Mouse (Mus musculus) heart, embryonic 13.5 days (tissue): Measurements from ENCODE around the gene Cdkn2aip. TPM values are rescaled to one million over a fixed set of nuclear protein-coding genes. Genes with fewer than 3 reads are reported as not detected.
A peak's percentile ranks its signal among the peaks of the same experiment; 100 is the strongest.

Source experiments
- ATAC-seq: fragments of 200-750 bp; cut with Nextera tagmentation; 2 replicates; pipeline ENCODE4 v1.8.0; 2017; ENCODE audit warnings: moderate TSS enrichment; ENCODE audit not compliant: insufficient number of reproducible peaks, low FRiP score, low TSS enrichment; ENCODE audit errors: extremely low read depth
- H3K27ac ChIP-seq: fragments of 300-500 bp; sonication (generic); replicated peaks from 2 replicates; pipeline ENCODE4 v1.5.1; 2015; ENCODE audit warnings: moderate library complexity, mild to moderate bottlenecking, inconsistent platforms
- H3K27me3 ChIP-seq: fragments of 300-500 bp; sonication (generic); replicated peaks from 2 replicates; pipeline ENCODE4 v1.6.1; 2015; ENCODE audit warnings: mild to moderate bottlenecking, inconsistent platforms
- H3K36me3 ChIP-seq: fragments of 300-500 bp; sonication (generic); 2 replicates; pipeline ENCODE4 v1.6.1; 2015; ENCODE audit warnings: mild to moderate bottlenecking, inconsistent platforms
- H3K4me1 ChIP-seq: fragments of 300-500 bp; sonication (generic); 2 replicates; pipeline ENCODE4 v1.6.1; 2015; ENCODE audit warnings: inconsistent platforms
- H3K4me2 ChIP-seq: fragments of 300-500 bp; sonication (generic); 2 replicates; pipeline ENCODE4 v1.6.1; 2015; ENCODE audit warnings: inconsistent platforms, mild to moderate bottlenecking, moderate library complexity
- H3K4me3 ChIP-seq: fragments of 300-500 bp; sonication (generic); 2 replicates; pipeline ENCODE4 v1.5.1; 2015; ENCODE audit warnings: moderate library complexity, mild to moderate bottlenecking, inconsistent platforms
- H3K9ac ChIP-seq: fragments of 300-500 bp; sonication (generic); 2 replicates; pipeline ENCODE4 v1.6.1; 2015; ENCODE audit warnings: inconsistent platforms, mild to moderate bottlenecking, moderate library complexity
- H3K9me3 ChIP-seq: fragments of 300-500 bp; sonication (generic); 2 replicates; pipeline ENCODE4 v1.6.1; 2016; ENCODE audit warnings: inconsistent platforms
- WGBS: fragments of 180-500 bp; shearing (Covaris S2); methylation state at CpG from one replicate; pipeline ENCODE4 v1.1.7; 2015; ENCODE audit warnings: mixed read lengths; 5-methylcytosine and 5-hydroxymethylcytosine counted together
- polyA plus RNA-seq: library from polyadenylated mRNA; unstranded; fragments of >200 nt; fragmentation: Nextera tagmentation; extraction: Ambion mirVana; gene quantifications from 2 replicates; pipeline ENCODE4 v1.2.1, GENCODE M21; 2015

The Cdkn2aip gene
- polyA plus RNA-seq, 1 experiment from 2014 or later, result 16.9 TPM

DNA sequence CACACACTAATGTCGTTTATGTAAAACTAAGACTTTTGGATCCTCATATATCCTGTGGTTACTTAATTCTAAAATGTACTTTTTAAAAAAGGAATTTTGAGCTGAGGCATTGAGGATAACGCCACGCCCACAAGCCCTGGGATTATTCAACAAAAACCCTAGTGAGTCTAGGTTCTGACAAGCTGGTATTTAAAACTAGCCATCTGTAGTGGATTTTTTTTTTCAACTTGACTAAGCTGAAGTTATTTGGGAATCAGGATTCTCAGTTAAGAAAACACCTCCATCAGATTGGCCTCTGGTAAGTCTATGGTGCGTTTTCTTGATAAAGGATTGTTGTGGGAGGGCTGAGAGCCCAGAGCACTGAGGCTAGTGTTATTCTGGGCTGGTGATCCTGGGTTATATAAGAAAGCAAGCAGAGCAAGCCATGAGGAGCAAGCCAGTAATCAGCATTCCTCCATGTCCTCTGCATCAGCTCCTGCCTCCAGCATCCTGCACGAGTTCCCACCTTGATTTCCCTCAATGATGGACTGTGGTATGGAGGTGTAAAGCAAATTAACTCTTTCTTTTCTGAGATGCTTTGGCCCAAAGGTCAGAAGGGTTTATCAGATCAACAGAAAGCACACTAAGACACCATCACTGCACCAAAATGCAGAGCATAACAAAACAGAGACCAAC lies 18.2 kb downstream of the Cdkn2aip start:
- ATAC-seq, result no peak
- 0 out of 2 replicates have a peak, but pooled peaks cover 7% of the 10 kb centered on the region for H3K4me1 ChIP-seq
- no peaks in the 10 kb centered on the region for H3K36me3 ChIP-seq
- H3K27ac ChIP-seq, result no peak overlapping the region
- no peak overlapping the region for H3K9ac ChIP-seq
- WGBS, result 77% methylated on average over 5 of the region's 5 CpGs
- H3K27me3 ChIP-seq, result no peaks in the 10 kb centered on the region; the same call in 1 of the 2 replicates
- H3K4me2 ChIP-seq, result no peak overlapping the region
- H3K4me3 ChIP-seq, result no peak overlapping the region
- no peaks in the 10 kb centered on the region for H3K9me3 ChIP-seq

DNA sequence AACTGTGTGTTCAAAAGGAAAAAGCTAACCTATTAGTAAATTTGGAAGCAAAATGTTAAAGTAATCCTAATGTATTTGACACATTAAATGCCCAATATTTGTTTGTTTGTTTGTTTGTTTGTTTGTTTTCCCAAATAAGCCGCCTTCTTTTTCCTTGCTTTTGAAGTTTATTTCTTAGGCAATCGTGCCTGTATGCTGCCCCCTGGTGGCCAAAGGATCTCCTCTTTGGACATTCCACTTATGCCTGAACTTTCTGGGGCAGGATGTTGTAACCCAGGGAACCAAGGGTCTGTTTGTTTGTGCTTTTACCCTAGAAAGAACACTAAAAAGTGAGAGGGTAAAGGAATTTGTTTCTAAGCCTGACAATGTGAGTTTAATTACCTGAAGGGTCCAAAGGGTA lies 20.6 kb downstream of the Cdkn2aip start:
- no peaks in the 10 kb centered on the region for H3K36me3 ChIP-seq
- H3K27me3 ChIP-seq, result no peaks in the 10 kb centered on the region; the same call in 1 of the 2 replicates
- H3K9ac ChIP-seq, result no peak overlapping the region
- no peak overlapping the region for H3K27ac ChIP-seq
- 0 out of 2 replicates have a peak, but pooled peaks cover 5% of the 10 kb centered on the region for H3K9me3 ChIP-seq
- WGBS, result 14% methylated on average over 2 of the region's 2 CpGs
- H3K4me2 ChIP-seq, result no peak overlapping the region
- H3K4me1 ChIP-seq, result 0 out of 2 replicates have a peak, but pooled peaks cover 8% of the 10 kb centered on the region
- ATAC-seq, result no peak
- no peak overlapping the region for H3K4me3 ChIP-seq

DNA sequence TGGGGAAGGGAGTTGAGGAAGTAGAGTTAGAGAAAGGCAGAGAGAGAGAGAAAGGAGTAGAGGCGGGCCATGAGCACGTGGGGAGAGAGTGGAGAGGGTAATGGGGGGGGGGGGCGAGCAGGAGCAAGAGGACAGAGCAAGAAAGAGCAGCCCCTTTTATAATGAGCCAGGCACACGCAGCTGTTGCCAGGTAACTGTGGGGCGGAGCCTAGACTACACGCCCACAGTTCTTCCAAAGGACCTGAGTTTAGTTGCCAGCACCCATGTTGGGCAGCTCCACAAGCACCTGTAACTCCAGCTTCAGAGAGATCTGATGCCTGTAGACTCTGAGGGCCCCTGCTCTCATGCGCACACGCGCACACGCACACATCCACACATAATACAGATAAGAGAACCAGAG lies 21.9 kb downstream of the Cdkn2aip start:
- H3K9me3 ChIP-seq, result 0 out of 2 replicates have a peak, but pooled peaks cover 5% of the 10 kb centered on the region
- H3K27ac ChIP-seq, result no peak overlapping the region
- H3K9ac ChIP-seq, result no peak overlapping the region
- WGBS, result 79% methylated on average over 8 of the region's 10 CpGs
- no peak overlapping the region for H3K4me2 ChIP-seq
- H3K4me3 ChIP-seq, result no peak overlapping the region
- H3K4me1 ChIP-seq, result 0 out of 2 replicates have a peak, but pooled peaks cover 8% of the 10 kb centered on the region
- no peaks in the 10 kb centered on the region; the same call in 1 of the 2 replicates for H3K27me3 ChIP-seq
- no peaks in the 10 kb centered on the region for H3K36me3 ChIP-seq
- ATAC-seq, result no peak

DNA sequence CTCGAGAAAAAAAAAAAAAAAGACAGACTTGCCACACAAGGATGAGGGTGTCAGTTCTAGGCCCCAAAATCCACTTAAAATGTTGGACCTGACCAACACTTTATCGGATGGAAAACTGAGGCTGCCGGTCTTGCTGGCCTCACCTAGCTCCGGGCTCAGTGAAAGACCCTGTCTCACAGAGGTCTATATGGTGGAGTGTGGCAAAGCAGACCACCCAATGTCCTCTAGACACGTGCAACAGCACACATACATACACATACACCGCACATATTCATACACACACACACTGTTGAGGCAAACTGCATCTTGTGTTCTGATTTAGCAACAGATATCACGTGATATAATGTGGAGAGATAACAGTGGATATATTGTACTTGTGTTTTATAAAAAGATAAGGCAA lies 22.4 kb downstream of the Cdkn2aip start:
- H3K9ac ChIP-seq, result peak overlapping the region; percentile 79; the same call in 1 of the 2 replicates
- peak overlapping the region; percentile 77 for H3K4me2 ChIP-seq
- no peaks in the 10 kb centered on the region for H3K36me3 ChIP-seq
- H3K27ac ChIP-seq, result 0 out of 2 replicates have a peak overlapping the region, but pooled peaks have one; percentile 59
- WGBS, result 53% methylated on average over 7 of the region's 7 CpGs
- 0 out of 2 replicates have a peak, but pooled peaks cover 8% of the 10 kb centered on the region for H3K4me1 ChIP-seq
- peak overlapping the region; percentile 50 for H3K4me3 ChIP-seq
- no peaks in the 10 kb centered on the region; the same call in 1 of the 2 replicates for H3K27me3 ChIP-seq
- ATAC-seq, result no peak
- H3K9me3 ChIP-seq, result 0 out of 2 replicates have a peak, but pooled peaks cover 5% of the 10 kb centered on the region

DNA sequence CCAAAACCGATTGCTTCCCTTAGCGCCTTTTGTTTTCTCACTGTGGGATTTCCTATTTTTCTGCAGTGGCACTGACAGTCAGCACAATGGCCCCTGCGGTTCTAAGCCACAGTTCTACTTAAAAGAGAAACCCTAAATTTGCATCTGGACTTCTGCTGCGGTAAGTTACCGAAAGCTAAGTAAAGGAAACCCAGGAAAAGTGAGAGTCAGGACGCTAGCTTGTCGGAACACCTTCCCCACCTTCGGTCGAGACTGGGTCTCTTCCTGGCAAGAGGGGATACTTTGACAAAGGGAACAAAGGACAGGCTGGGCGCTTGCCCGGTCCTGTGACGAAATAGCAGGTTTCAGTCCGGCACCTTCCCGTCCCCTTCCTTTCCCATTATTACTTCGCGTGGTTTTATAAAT lies 23.1 kb downstream of the Cdkn2aip start:
- Histone ChIP-seq H3K9ac (peak overlapping the region; percentile 79), H3K27ac (peak overlapping the region; percentile 59), H3K27me3 (no peaks in the 10 kb centered on the region; the same call in 1 of the 2 replicates), H3K36me3 (no peaks in the 10 kb centered on the region), H3K9me3 (0 out of 2 replicates have a peak, but pooled peaks cover 5% of the 10 kb centered on the region), H3K4me1 (0 out of 2 replicates have a peak, but pooled peaks cover 8% of the 10 kb centered on the region), H3K4me3 (peak overlapping the region; percentile 50), H3K4me2 (peak overlapping the region; percentile 77)
- no peak for ATAC-seq
- WGBS, result 7% methylated on average over 16 of the region's 16 CpGs

DNA sequence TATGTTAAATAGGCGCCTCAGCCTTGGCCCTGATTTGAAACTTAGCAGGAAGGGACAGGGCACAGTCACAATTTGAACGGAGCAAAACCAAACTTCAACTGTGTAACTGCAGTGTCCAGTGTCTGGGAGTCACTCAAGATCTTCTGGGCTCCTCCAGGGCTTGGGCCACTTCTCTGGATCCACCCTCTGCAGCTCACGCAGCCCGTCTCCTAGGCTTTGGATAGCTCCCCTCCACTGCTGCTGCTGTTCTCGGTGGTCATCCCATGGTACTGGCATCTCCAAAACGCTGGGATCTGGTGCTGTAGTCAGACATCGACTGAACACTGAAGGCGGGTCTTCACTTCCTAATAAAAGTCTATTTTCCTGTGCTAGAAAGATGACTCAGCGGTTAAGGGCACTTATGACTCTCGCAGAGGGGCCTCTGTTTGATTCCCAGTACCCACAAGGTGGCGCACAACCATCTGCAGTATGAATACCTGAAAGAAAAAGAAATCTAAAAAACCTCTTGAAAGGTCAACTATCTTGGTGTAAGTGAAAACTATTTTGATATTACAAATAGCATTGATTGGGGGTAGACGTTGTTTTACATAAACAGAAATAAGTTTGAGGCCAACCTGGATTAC lies 23.9 kb downstream of the Cdkn2aip start:
- no peak overlapping the region for H3K9ac ChIP-seq
- no peaks in the 10 kb centered on the region; the same call in 1 of the 2 replicates for H3K27me3 ChIP-seq
- H3K27ac ChIP-seq, result no peak overlapping the region
- 0 out of 2 replicates have a peak, but pooled peaks cover 5% of the 10 kb centered on the region for H3K9me3 ChIP-seq
- 53% methylated on average over 12 of the region's 12 CpGs for WGBS
- no peak overlapping the region for H3K4me3 ChIP-seq
- no peaks in the 10 kb centered on the region for H3K36me3 ChIP-seq
- no peak for ATAC-seq
- H3K4me1 ChIP-seq, result 0 out of 2 replicates have a peak, but pooled peaks cover 8% of the 10 kb centered on the region
- H3K4me2 ChIP-seq, result no peak overlapping the region

DNA sequence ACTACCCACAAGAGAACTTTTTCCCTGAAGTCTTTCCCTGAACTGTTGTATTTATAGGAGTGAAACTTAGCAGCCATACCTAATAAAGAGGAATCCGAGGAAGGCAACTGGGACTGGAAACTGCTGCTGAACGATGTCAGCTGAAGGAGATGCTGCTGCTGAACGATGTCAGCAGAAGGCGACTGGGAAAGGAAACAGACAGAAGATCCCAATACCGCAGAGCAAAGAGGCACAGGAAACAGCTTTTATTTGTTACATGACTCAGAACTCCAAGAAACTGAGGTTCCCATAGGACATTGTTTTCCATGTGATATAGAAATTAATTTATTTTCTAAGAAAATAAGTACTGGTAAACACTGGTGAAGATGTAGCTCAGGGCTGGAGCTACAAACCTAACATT lies 29.3 kb downstream of the Cdkn2aip start:
- 37% methylated on average over 5 of the region's 5 CpGs for WGBS
- 0 out of 2 replicates have a peak, but pooled peaks cover under 1% of the 10 kb centered on the region for H3K9me3 ChIP-seq
- no peaks in the 10 kb centered on the region for H3K4me1 ChIP-seq
- no peaks in the 10 kb centered on the region for H3K27me3 ChIP-seq
- no peak for ATAC-seq
- H3K4me3 ChIP-seq, result no peak overlapping the region
- peak overlapping the region; percentile 50; the same call in 1 of the 2 replicates for H3K9ac ChIP-seq
- H3K27ac ChIP-seq, result no peak overlapping the region
- H3K4me2 ChIP-seq, result no peak overlapping the region
- H3K36me3 ChIP-seq, result peaks cover 10% of the 10 kb centered on the region

DNA sequence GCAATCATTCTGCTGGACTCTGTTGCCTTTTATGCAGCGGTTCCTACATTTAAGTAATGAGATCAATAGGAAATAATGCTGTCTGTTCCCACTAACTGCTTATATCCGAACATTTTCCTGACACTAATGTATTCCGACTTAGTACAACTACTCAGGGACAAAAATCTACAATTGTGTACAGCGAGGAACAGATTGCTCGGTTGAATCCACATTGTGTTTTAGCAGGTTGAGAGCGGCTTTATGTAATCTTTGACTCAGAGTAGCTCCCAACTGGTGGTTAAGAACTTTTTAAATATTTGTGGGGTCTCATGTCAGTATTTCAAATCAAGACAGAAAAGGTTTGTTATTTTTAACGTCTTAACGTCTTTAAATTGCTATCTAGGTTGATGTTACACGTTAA lies 29.7 kb downstream of the Cdkn2aip start:
- Histone ChIP-seq H3K9me3 (no peaks in the 10 kb centered on the region), H3K36me3 (peaks cover 11% of the 10 kb centered on the region), H3K4me1 (no peaks in the 10 kb centered on the region), H3K27me3 (no peaks in the 10 kb centered on the region), H3K9ac (no peak overlapping the region; the same call in 1 of the 2 replicates), H3K4me3 (no peak overlapping the region), H3K4me2 (no peak overlapping the region), H3K27ac (no peak overlapping the region)
- no peak for ATAC-seq
- 83% methylated on average over 9 of the region's 9 CpGs for WGBS

DNA sequence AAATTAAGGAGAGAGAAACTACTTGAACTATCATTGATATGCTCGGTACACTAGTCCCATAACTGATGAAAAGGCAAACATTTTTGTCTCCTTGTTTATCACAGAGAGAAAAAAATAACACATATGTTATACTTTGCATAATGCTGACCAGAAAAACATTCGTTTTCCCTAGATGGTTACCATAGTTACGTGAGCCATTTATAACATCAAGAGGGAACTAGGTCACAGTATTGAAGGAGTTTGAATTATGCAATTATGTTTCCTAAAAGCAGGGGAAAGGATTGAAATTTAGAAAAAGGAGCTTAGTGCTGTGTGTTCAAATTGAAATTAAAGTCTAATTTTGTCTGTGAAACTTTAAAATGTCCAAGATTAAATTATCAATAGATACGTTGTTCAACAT lies 33.4 kb downstream of the Cdkn2aip start:
- Histone ChIP-seq H3K9ac (no peak overlapping the region), H3K4me1 (peaks cover 14% of the 10 kb centered on the region), H3K36me3 (peaks cover 11% of the 10 kb centered on the region), H3K9me3 (no peaks in the 10 kb centered on the region), H3K4me2 (no peak overlapping the region), H3K4me3 (no peak overlapping the region), H3K27ac (no peak overlapping the region), H3K27me3 (no peaks in the 10 kb centered on the region)
- WGBS, result 81% methylated on average over 4 of the region's 4 CpGs
- no peak for ATAC-seq

DNA sequence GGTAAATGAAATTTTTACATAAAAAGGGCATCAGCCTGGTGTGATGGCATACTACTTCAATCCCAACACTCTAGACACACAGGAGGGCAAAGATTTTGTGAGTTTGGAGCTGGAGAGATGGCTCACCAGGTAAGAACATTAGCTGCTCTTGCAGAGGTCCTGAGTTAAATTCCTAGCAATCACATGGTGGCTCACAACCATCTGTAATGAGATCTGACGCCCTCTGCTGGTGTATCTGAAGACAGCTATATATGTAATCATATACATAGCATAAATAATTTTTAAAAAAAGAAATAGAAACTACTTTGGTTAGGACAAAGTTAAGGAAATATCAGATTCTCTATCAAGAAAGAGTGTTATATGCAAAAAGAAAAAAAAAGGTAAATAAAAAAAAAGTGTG lies 34.1 kb downstream of the Cdkn2aip start:
- Histone ChIP-seq H3K9me3 (no peaks in the 10 kb centered on the region), H3K4me2 (no peak overlapping the region), H3K4me1 (peaks cover 14% of the 10 kb centered on the region), H3K4me3 (no peak overlapping the region), H3K9ac (no peak overlapping the region), H3K27me3 (no peaks in the 10 kb centered on the region), H3K36me3 (peaks cover 11% of the 10 kb centered on the region), H3K27ac (no peak overlapping the region)
- WGBS, result 70% methylated on average over 1 of the region's 1 CpGs
- no peak for ATAC-seq

DNA sequence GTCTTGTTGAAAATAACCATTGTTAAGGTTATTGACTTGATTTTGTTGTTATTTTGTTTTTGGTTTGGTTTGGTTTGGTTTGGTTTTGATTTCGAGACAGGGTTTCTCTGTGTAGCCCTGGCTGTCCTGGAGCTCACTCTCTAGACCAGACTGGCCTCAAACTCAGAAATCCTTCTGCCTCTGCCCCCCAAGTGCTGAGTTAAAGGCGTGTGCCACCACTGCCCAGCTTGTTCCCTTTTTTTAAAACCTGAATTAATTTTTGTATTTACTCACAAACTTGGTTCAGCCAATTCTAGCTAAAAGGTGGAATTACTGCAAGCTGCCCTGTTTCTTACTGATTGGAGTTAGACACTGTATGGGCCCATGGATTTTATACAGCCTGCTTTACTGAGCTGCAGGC lies 37.1 kb downstream of the Cdkn2aip start:
- Histone ChIP-seq H3K4me3 (peak overlapping the region; percentile 82), H3K36me3 (peaks cover 4% of the 10 kb centered on the region; the same call in 1 of the 2 replicates), H3K9ac (peak overlapping the region; percentile 95), H3K9me3 (no peaks in the 10 kb centered on the region), H3K4me1 (peaks cover 21% of the 10 kb centered on the region), H3K27ac (0 out of 2 replicates have a peak overlapping the region, but pooled peaks have one; percentile 12), H3K4me2 (peak overlapping the region; percentile 84), H3K27me3 (no peaks in the 10 kb centered on the region)
- 53% methylated on average over 2 of the region's 2 CpGs for WGBS
- ATAC-seq, result no peak
